Mouse (Mus musculus) lung, postnatal 0 days (tissue): ENCODE measurements at regions not wholly inside any gene's neighbourhood (a gene's known extent, or its start where the extent isn't known, plus 50 kb on each side); places are given as distances from the start of the nearest gene placed in this dataset.

Experiments
- CTCF ChIP-seq: IDR thresholded peaks from 2 replicates; pipeline ENCODE4 v1.5.1; 2016; ENCODE audit warnings: antibody characterized with exemption, mild to moderate bottlenecking
- EP300 ChIP-seq: IDR thresholded peaks from 2 replicates; pipeline ENCODE4 v1.6.1; 2016; ENCODE audit warnings: antibody characterized with exemption, mild to moderate bottlenecking, control low read depth

- TF ChIP-seq CTCF (no peak), EP300 (no peak)
Measured at GRCm38 (mm10) chr9:113524307-113524706, 183.8 kb downstream of the Pdcd6ip start.
